Mouse (Mus musculus) kidney, postnatal 4 days (tissue): ENCODE results near the gene Rasgef1c.

Source experiments
- DNase-seq, 2 experiments: peaks; one replicate each; pipeline ENCODE4 v3.0.0; 2021; ENCODE audit warnings: mixed read lengths in 2 of 2

The Rasgef1c gene

DNA sequence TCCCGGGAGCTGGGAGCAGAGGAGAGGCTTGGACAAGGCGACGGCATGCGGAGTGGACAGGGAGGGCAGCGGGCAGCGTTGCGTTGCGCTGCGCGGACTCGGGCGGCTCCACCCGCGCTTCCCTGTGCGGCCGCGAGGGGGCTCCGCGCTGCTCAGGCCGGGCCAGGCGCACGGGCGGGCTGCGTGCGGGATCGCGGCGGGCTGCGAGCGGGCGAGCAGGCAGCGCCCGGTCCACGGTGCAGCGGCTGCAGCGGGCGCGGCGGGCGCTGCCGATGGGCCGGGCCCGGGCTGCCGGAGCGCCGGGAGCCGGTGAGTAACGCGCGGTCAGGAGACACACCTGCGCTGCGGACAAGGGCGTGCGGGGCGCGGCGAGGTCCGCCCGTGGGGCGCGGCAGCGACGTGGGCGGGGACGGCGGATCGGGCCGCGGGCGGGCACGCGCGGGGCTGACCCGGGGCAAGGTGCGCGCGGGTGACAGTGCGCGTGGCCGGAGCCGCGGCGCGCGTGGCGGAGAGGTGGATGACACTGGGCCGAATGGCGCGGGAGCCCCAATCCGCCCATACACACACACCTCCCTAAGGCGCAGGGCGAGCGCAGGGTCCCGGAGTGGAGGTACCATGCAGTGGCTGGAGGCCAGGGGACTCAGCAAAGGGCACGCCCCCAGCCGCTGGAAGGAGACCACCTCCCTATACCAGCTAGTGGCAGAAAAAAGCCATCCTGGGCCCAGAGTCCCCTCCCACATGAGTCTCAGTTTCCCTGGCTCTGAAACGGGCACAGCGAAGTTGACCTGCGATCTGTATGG, at the start of gene Rasgef1c:
Gene Rasgef1c, plus strand, starts transcription at position 177 of the 800 bp plus-strand sequence.
- DNase-seq = peak; percentile 82 to 87

- no peak for DNase-seq
Observed at GRCm38 (mm10) chr11:49855144-49855543, 46.5 kb upstream of the Rasgef1c start.

- DNase-seq = no peak
Observed at GRCm38 (mm10) chr11:49861139-49861538, 40.5 kb upstream of the Rasgef1c start.

- DNase-seq = no peak
Observed at GRCm38 (mm10) chr11:49863926-49864325, 37.7 kb upstream of the Rasgef1c start.

- no peak for DNase-seq
Observed at GRCm38 (mm10) chr11:49867320-49867719, 34.3 kb upstream of the Rasgef1c start.

DNA sequence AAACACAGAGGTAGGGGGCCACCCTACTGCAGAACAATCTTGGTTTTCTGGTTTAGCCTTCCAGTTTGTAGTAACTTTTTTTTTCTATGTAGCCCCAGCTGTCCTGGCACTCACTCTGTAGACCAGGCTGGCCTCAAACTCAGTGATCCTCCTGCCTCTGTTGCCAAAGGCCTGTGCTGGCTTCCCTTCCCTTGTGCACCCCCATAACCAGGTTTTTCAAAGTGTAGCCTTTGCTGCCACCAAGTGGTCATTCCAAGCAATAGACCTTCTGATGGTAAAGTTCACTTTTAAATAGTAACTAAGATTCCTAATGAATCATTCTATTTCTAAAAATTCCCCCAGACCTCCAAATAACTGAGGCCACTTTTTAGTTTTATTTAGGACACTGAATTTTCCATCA, 31.9 kb upstream of the Rasgef1c start:
- DNase-seq = peak; percentile 56 to 59

DNA sequence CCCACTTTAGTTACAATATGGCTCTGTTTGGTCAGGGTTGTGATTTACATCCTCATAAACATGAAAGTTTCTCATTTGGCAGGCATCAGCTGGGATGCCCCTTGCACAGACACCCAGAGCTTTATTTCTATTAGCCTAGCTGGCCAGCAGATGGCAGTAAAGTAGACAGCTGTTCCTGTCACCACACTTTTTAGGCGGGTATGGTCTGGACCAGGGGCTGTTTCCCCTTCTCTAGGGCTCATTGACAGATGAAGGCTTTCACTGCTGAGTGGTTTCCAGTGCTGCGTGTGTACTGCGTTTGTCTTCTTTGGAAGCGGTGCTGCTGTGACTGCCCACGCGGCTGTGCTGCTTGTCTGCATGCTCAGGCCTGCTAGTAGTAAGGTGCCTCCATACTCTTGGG, 29.7 kb upstream of the Rasgef1c start:
- peak; percentile 47 to 63 for DNase-seq

DNA sequence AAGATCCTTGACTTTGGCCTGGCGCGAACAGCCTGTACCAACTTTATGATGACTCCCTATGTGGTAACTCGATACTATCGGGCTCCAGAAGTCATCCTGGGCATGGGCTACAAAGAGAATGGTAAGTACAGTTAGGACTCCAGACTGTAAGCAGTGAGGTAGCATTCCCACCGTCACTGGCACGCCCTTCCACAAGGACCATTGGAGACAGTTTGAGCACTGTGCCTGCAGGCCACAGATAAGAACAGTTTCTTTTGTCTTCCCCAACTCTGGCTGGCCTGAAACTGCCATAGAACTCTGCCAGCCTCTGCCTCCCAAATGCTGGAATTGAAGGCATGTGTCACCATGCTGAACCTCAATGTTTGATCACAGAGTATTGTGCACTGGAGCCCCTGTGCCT, 28.9 kb upstream of the Rasgef1c start:
- DNase-seq = no peak

DNA sequence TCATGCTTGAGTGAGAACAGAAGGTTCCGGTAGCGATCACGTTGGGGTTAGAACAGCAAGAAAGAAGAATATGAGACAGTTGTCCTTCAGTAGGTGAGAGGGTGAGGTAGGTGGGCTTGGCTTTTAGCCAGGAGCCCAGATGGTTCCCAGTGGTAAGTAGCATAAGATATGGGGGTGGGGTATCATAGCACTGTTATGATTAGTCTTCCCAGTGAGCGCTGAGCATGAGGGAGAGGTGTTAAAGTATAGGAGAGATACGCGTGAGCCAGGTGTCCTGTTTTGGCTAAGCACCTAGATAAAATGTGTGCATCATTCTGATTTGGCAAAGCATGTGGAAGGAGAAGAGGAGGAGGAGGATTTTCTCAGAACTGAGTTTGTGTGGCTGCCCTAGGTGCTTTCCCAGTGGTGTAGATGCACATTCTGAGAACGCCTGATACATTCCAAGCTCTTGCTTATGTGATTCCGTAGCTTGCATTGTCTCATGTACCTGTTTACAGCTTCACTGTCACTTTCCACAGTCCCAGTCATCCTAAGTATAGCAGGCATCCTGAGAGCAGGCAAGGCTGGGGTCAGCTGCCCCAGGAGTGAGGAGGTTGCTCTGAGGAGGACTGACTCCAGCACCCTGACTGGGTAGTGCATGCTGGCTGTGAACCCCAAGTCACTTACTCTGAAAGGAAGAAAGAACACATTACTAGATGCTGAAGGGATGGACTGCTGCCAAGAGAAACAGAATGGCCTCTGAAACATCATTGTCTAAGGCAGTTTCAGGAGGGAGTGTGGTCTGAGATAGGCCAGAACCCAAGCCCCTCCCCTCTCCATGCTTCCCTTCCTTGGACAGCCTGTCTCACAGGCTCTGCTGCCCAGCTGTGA, 24.5 kb upstream of the Rasgef1c start:
- DNase-seq = peak; percentile 19 to 30

GRCm38 (mm10) chr11:49879950-49880642, 21.5 kb upstream of the Rasgef1c start:
- no peak for DNase-seq

GRCm38 (mm10) chr11:49883394-49883793, 18.2 kb upstream of the Rasgef1c start:
- DNase-seq = no peak

- DNase-seq = no peak
Observed at GRCm38 (mm10) chr11:49888469-49888868, 13.2 kb upstream of the Rasgef1c start.

- DNase-seq = no peak
Observed at GRCm38 (mm10) chr11:49891993-49892392, 9.6 kb upstream of the Rasgef1c start.

- DNase-seq = no peak
Observed at GRCm38 (mm10) chr11:49893806-49894205, 7.8 kb upstream of the Rasgef1c start.

- no peak for DNase-seq
Observed at GRCm38 (mm10) chr11:49895966-49896590, 5.6 kb upstream of the Rasgef1c start.

DNA sequence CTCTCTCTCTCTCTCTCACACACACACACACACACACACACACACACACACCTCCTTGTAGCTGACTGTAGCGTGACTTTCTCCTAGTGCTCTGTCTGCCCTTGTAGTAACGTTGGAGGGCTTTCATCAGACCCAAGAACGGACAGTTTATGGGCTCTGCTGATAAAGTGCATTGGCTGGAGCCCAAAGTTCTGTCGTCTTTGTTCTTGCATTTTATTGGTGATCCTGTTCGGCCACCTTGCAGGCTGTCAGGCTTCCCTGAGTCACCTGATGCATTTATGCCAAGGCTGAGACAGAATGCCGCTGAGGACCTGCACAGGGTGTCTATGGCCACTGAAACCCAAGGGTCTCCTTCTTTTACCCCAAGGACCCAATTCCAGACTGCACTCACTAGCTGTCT, 1.6 kb upstream of the Rasgef1c start:
- DNase-seq = no peak

GRCm38 (mm10) chr11:49900962-49901658, 525 bp upstream of the Rasgef1c start:
- peak; percentile 14 to 25 for DNase-seq

DNA sequence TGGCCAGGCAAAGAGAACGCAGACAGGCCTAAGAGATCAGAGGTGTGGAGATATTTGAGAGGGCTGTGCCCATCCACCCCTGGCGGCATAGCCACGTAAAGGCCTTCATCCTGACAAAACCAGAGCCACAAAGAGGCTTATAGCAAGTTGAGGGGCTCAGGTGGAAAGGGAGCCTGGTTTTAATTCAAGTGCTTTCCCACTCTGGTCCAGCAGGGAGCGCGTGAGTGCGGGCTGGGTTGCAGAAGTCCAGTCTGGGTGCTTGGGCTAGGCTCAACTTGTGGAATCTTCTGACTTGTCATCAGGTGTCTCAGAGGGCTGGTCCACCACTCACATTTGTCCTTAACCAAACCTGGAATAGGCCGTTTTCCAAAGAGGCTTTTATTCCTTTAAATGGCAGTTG, 1.7 kb downstream of the Rasgef1c start:
- peak; percentile 83 to 85 for DNase-seq

GRCm38 (mm10) chr11:49918521-49919180, 17.0 kb downstream of the Rasgef1c start:
- no peak for DNase-seq

DNA sequence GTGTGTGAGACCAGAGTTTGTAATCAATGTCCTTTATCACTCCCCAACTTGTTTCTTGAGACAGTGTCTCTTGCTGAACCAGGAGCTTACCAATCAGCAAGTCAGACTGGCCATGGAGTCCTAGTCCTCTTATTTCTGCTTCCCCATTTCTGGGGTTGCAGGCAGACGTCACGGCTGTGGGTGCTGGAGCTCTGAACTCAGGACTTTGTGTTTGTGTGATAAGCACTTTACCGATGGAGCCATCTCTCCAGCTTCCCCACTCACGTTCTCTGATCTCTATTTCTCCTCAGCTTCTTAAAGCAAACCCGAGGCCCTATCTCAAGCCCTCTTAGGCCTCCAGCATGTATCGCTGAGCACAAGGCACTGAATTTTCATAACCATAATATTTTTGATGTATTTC, 17.7 kb downstream of the Rasgef1c start:
- no peak for DNase-seq

- DNase-seq = no peak
Observed at GRCm38 (mm10) chr11:49923539-49923938, 21.9 kb downstream of the Rasgef1c start.

GRCm38 (mm10) chr11:49926183-49926582, 24.5 kb downstream of the Rasgef1c start:
- DNase-seq = no peak
